Mouse (Mus musculus): ENCODE results near the gene Prss16. TPM values are rescaled to one million over a fixed set of nuclear protein-coding genes. Genes with fewer than 3 reads are reported as not detected.

The Prss16 gene
- polyA plus RNA-seq, 2 experiments: 0.51 to 1.1 TPM

- Histone ChIP-seq H3K27ac (replicated peaks; ENCODE audit: low read depth, low read length) (no peak overlapping the region), H3K9ac (ENCODE audit: low read depth, low read length, severe bottlenecking) (peak overlapping the region; percentile 50), H3K4me1 (ENCODE audit: control insufficient read depth, insufficient read depth, low read length) (no peaks in the 10 kb centered on the region), H3K27me3 (ENCODE audit: control insufficient read depth, insufficient read depth, low read length) (no peaks in the 10 kb centered on the region), H3K36me3 (ENCODE audit: control insufficient read depth, insufficient read depth, low read length) (no peaks in the 10 kb centered on the region), H3K9me3 (ENCODE audit: control insufficient read depth, low read length) (no peaks in the 10 kb centered on the region), H3K4me2 (replicated peaks; ENCODE audit: low read depth, low read length, severe bottlenecking) (peak overlapping the region; percentile 52), H3K4me3 (replicated peaks; ENCODE audit: low read length) (peak overlapping the region; percentile 47)
- DNase-seq (ENCODE audit: low spot score) (peak; percentile 96), ATAC-seq (ENCODE audit: low FRiP score, low read depth) (peak; percentile 73)
- no peak for TF ChIP-seq POLR2A (IDR thresholded peaks at IDR 0.05; ENCODE audit: borderline replicate concordance, extremely low read depth, insufficient read depth, insufficient read length)
- WGBS: 1% methylated on average over 35 of the region's 35 CpGs
These were observed 16.8 kb upstream of the Prss16 start for GRCm38 (mm10) chr13:22026058-22027031.

- 1% methylated on average over 9 of the region's 9 CpGs for WGBS
- peak; percentile 76 for ATAC-seq (ENCODE audit: low FRiP score, low read depth)
- Histone ChIP-seq H3K36me3 (ENCODE audit: control insufficient read depth, insufficient read depth, low read length) (no peaks in the 10 kb centered on the region), H3K4me2 (replicated peaks; ENCODE audit: low read depth, low read length, severe bottlenecking) (peak overlapping the region; percentile 62), H3K9ac (ENCODE audit: low read depth, low read length, severe bottlenecking) (peak overlapping the region; percentile 5; the same call in 1 of the 2 replicates), H3K27ac (replicated peaks; ENCODE audit: low read depth, low read length) (no peak overlapping the region), H3K9me3 (ENCODE audit: control insufficient read depth, low read length) (no peaks in the 10 kb centered on the region), H3K4me1 (ENCODE audit: control insufficient read depth, insufficient read depth, low read length) (no peaks in the 10 kb centered on the region), H3K4me3 (replicated peaks; ENCODE audit: low read length) (peak overlapping the region; percentile 42), H3K27me3 (ENCODE audit: control insufficient read depth, insufficient read depth, low read length) (peaks cover 16% of the 10 kb centered on the region)
- peak; percentile 86 for DNase-seq (ENCODE audit: low spot score)
- TF ChIP-seq POLR2A (IDR thresholded peaks at IDR 0.05; ENCODE audit: borderline replicate concordance, extremely low read depth, insufficient read depth, insufficient read length): no peak
These were observed 12.7 kb upstream of the Prss16 start for GRCm38 (mm10) chr13:22022241-22022640.

- WGBS: 3% methylated on average over 11 of the region's 11 CpGs
- Histone ChIP-seq H3K9ac (ENCODE audit: low read depth, low read length, severe bottlenecking) (peak overlapping the region; percentile 5), H3K27ac (replicated peaks; ENCODE audit: low read depth, low read length) (no peak overlapping the region), H3K9me3 (ENCODE audit: control insufficient read depth, low read length) (no peaks in the 10 kb centered on the region), H3K4me2 (replicated peaks; ENCODE audit: low read depth, low read length, severe bottlenecking) (peak overlapping the region; percentile 62), H3K27me3 (ENCODE audit: control insufficient read depth, insufficient read depth, low read length) (peaks cover 17% of the 10 kb centered on the region), H3K36me3 (ENCODE audit: control insufficient read depth, insufficient read depth, low read length) (no peaks in the 10 kb centered on the region), H3K4me3 (replicated peaks; ENCODE audit: low read length) (peak overlapping the region; percentile 42), H3K4me1 (ENCODE audit: control insufficient read depth, insufficient read depth, low read length) (no peaks in the 10 kb centered on the region)
- no peak for ATAC-seq (ENCODE audit: low FRiP score, low read depth)
- TF ChIP-seq POLR2A (IDR thresholded peaks at IDR 0.05; ENCODE audit: borderline replicate concordance, extremely low read depth, insufficient read depth, insufficient read length): no peak
- DNase-seq (ENCODE audit: low spot score): no peak
These were observed 12.0 kb upstream of the Prss16 start for GRCm38 (mm10) chr13:22021581-22021980.

- Histone ChIP-seq H3K36me3 (ENCODE audit: control insufficient read depth, insufficient read depth, low read length) (no peaks in the 10 kb centered on the region), H3K9me3 (ENCODE audit: control insufficient read depth, low read length) (no peaks in the 10 kb centered on the region), H3K9ac (ENCODE audit: low read depth, low read length, severe bottlenecking) (no peak overlapping the region; the same call in 1 of the 2 replicates), H3K4me3 (replicated peaks; ENCODE audit: low read length) (peak overlapping the region; percentile 42), H3K27ac (replicated peaks; ENCODE audit: low read depth, low read length) (no peak overlapping the region), H3K4me1 (ENCODE audit: control insufficient read depth, insufficient read depth, low read length) (no peaks in the 10 kb centered on the region), H3K27me3 (ENCODE audit: control insufficient read depth, insufficient read depth, low read length) (peaks cover 22% of the 10 kb centered on the region), H3K4me2 (replicated peaks; ENCODE audit: low read depth, low read length, severe bottlenecking) (peak overlapping the region; percentile 62)
- DNase-seq (ENCODE audit: low spot score) (peak; percentile 74), ATAC-seq (ENCODE audit: low FRiP score, low read depth) (peak; percentile 70)
- WGBS: under 1% methylated on average over 8 of the region's 8 CpGs
- no peak for TF ChIP-seq POLR2A (IDR thresholded peaks at IDR 0.05; ENCODE audit: borderline replicate concordance, extremely low read depth, insufficient read depth, insufficient read length)
These were observed 11.4 kb upstream of the Prss16 start for GRCm38 (mm10) chr13:22020901-22021339.

GRCm38 (mm10) chr13:22019934-22020835 is 10.6 kb upstream of the Prss16 start:
- WGBS: under 1% methylated on average over 44 of the region's 44 CpGs
- Histone ChIP-seq H3K27ac (replicated peaks; ENCODE audit: low read depth, low read length) (no peak overlapping the region), H3K9ac (ENCODE audit: low read depth, low read length, severe bottlenecking) (0 out of 2 replicates have a peak overlapping the region, but pooled peaks have one; percentile 17), H3K4me1 (ENCODE audit: control insufficient read depth, insufficient read depth, low read length) (no peaks in the 10 kb centered on the region), H3K36me3 (ENCODE audit: control insufficient read depth, insufficient read depth, low read length) (no peaks in the 10 kb centered on the region), H3K4me3 (replicated peaks; ENCODE audit: low read length) (peak overlapping the region; percentile 42), H3K27me3 (ENCODE audit: control insufficient read depth, insufficient read depth, low read length) (peaks cover 27% of the 10 kb centered on the region), H3K9me3 (ENCODE audit: control insufficient read depth, low read length) (no peaks in the 10 kb centered on the region), H3K4me2 (replicated peaks; ENCODE audit: low read depth, low read length, severe bottlenecking) (peak overlapping the region; percentile 62)
- no peak for TF ChIP-seq POLR2A (IDR thresholded peaks at IDR 0.05; ENCODE audit: borderline replicate concordance, extremely low read depth, insufficient read depth, insufficient read length)
- DNase-seq (ENCODE audit: low spot score): no peak
- ATAC-seq (ENCODE audit: low FRiP score, low read depth): 0 out of 2 replicates have a peak, but pooled peaks have one; percentile 25
